Mouse (Mus musculus) limb, embryonic 14.5 days (tissue): ENCODE data around the gene Tpcn1. TPM values are rescaled to one million over a fixed set of nuclear protein-coding genes. Genes with fewer than 3 reads are reported as not detected.

Experiments used
- ATAC-seq: fragments of 200-750 bp; cut with Nextera tagmentation; 2 replicates; pipeline ENCODE4 v1.8.0; 2017; ENCODE audit warnings: low read depth, moderate number of reproducible peaks, moderate TSS enrichment; ENCODE audit not compliant: low FRiP score
- DNase-seq: peaks from one replicate; pipeline ENCODE4 v3.0.0-alpha.2; 2015; ENCODE audit warnings: low spot score
- H3K27ac ChIP-seq: fragments of 300-500 bp; sonication (generic); replicated peaks from 2 replicates; pipeline ENCODE4 v1.5.1; 2014; ENCODE audit warnings: low read depth, mild to moderate bottlenecking, low read length, moderate library complexity, mixed read lengths
- H3K27me3 ChIP-seq: fragments of 300-500 bp; sonication (generic); 2 replicates; pipeline ENCODE4 v1.6.1; 2014; ENCODE audit warnings: low read length, mixed read lengths; ENCODE audit not compliant: control insufficient read depth, insufficient read depth
- H3K36me3 ChIP-seq: fragments of 300-500 bp; sonication (generic); 2 replicates; pipeline ENCODE4 v1.6.1; 2014; ENCODE audit warnings: mild to moderate bottlenecking, low read length, moderate library complexity, mixed read lengths; ENCODE audit not compliant: control insufficient read depth, insufficient read depth
- H3K4me1 ChIP-seq: fragments of 300-500 bp; sonication (generic); 2 replicates; pipeline ENCODE4 v1.6.1; 2014; ENCODE audit warnings: antibody characterized with exemption, low read length, mixed read lengths; ENCODE audit not compliant: control insufficient read depth, insufficient read depth
- H3K4me2 ChIP-seq: fragments of 300-500 bp; sonication (generic); replicated peaks from 2 replicates; pipeline ENCODE4 v1.6.1; 2014; ENCODE audit warnings: low read depth, mild to moderate bottlenecking, low read length, moderate library complexity; ENCODE audit not compliant: severe bottlenecking
- H3K4me3 ChIP-seq: fragments of 300-500 bp; sonication (generic); replicated peaks from 2 replicates; pipeline ENCODE4 v1.5.1; 2014; ENCODE audit warnings: low read length
- H3K9ac ChIP-seq: fragments of 300-500 bp; sonication (generic); 2 replicates; pipeline ENCODE4 v1.6.1; 2014; ENCODE audit warnings: mild to moderate bottlenecking, low read depth, low read length, moderate library complexity; ENCODE audit not compliant: severe bottlenecking
- H3K9me3 ChIP-seq: fragments of 300-500 bp; sonication (generic); 2 replicates; pipeline ENCODE4 v1.6.1; 2016; ENCODE audit warnings: low read length; ENCODE audit not compliant: control insufficient read depth
- POLR2A ChIP-seq: fragments of 200-500 bp; IDR thresholded peaks from 2 replicates; pipeline ENCODE4 v1.8.0; 2012; ENCODE audit warnings: inconsistent platforms, mild to moderate bottlenecking, moderate library complexity, borderline replicate concordance; ENCODE audit not compliant: insufficient read depth, insufficient read length; ENCODE audit errors: extremely low read depth
- WGBS: fragments of 180-500 bp; shearing (Covaris S2); extraction: QIAGEN DNeasy Blood & Tissue Kit; methylation state at CpG from one replicate; pipeline ENCODE4 v1.1.7; 2014; 5-methylcytosine and 5-hydroxymethylcytosine counted together
- polyA plus RNA-seq, 2 experiments: library from polyadenylated mRNA; depleted of rRNA in 1 of 2; stranded (reverse) in 1 of 2; unstranded in 1 of 2; fragments of >200 nt; fragmentation: Nextera tagmentation in 1 of 2; extraction: Ambion mirVana in 1 of 2; gene quantifications; 2 replicates each; pipeline versions ENCODE4 v1.2.1 to v1.2.3; 2012 to 2014

Tpcn1 gene
- polyA plus RNA-seq, 2 experiments, result 25.2 to 47.1 TPM

DNA sequence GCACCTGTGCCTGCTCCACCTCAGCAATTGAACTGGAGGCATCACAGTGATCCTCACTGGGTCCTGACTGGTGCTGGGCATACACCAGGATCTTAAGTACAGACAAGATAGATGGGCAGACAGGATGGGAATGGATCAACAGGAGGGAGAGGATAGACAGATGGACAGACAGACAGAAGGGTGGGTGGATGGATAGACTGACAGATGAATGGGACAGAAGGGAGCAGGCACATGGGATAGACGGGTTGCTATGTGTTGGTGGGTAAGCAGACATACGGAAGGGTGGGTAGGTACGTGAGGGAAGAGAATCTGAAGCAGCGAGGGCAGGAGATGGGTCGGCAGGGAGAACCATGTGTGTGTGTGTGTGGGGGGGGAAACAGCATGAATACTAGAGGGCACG, 95.0 kb downstream of the Tpcn1 start:
- no peak overlapping the region for H3K27ac ChIP-seq
- no peaks in the 10 kb centered on the region for H3K9me3 ChIP-seq
- no peak overlapping the region for H3K4me2 ChIP-seq
- no peak overlapping the region for H3K9ac ChIP-seq
- ATAC-seq (no peak), DNase-seq (no peak)
- H3K36me3 ChIP-seq, result peaks cover 25% of the 10 kb centered on the region
- no peak for TF ChIP-seq POLR2A
- no peaks in the 10 kb centered on the region for H3K27me3 ChIP-seq
- H3K4me3 ChIP-seq, result no peak overlapping the region
- H3K4me1 ChIP-seq, result no peaks in the 10 kb centered on the region
- 94% methylated on average over 6 of the region's 6 CpGs for WGBS

DNA sequence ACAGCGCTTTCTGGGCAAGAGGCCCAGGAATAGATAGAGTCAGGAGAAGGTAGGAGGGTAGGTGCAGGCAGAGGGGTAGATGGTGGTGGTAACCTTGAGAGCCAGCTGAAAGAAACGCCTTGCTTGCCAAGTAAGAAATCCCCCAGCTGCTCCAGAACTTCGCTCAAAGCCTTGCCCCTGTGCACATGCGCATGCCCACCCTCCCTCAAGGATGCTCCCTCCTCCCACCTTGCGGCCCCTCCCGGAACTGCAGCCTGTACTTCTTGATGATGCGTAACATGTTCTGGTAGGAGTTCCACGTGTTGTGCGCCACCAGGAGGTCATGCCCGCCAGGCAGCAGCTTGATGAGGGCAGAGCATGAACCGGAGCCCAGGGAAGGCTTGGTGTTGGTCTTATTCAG, 96.0 kb downstream of the Tpcn1 start:
- Histone ChIP-seq H3K4me1 (no peaks in the 10 kb centered on the region), H3K27me3 (no peaks in the 10 kb centered on the region), H3K36me3 (peaks cover 35% of the 10 kb centered on the region), H3K4me3 (no peak overlapping the region), H3K27ac (no peak overlapping the region), H3K9me3 (no peaks in the 10 kb centered on the region), H3K9ac (no peak overlapping the region), H3K4me2 (no peak overlapping the region)
- 65% methylated on average over 11 of the region's 11 CpGs for WGBS
- ATAC-seq (no peak), DNase-seq (no peak)
- no peak for TF ChIP-seq POLR2A

GRCm38 (mm10) chr5:120490679-120491192, 97.7 kb downstream of the Tpcn1 start:
- no peak overlapping the region for H3K4me3 ChIP-seq
- H3K36me3 ChIP-seq, result peaks cover 51% of the 10 kb centered on the region
- no peak for TF ChIP-seq POLR2A
- ATAC-seq (no peak), DNase-seq (no peak)
- H3K27me3 ChIP-seq, result no peaks in the 10 kb centered on the region
- WGBS, result 79% methylated on average over 8 of the region's 8 CpGs
- no peaks in the 10 kb centered on the region for H3K4me1 ChIP-seq
- H3K27ac ChIP-seq, result no peak overlapping the region
- no peak overlapping the region for H3K4me2 ChIP-seq
- H3K9ac ChIP-seq, result no peak overlapping the region
- H3K9me3 ChIP-seq, result no peaks in the 10 kb centered on the region

DNA sequence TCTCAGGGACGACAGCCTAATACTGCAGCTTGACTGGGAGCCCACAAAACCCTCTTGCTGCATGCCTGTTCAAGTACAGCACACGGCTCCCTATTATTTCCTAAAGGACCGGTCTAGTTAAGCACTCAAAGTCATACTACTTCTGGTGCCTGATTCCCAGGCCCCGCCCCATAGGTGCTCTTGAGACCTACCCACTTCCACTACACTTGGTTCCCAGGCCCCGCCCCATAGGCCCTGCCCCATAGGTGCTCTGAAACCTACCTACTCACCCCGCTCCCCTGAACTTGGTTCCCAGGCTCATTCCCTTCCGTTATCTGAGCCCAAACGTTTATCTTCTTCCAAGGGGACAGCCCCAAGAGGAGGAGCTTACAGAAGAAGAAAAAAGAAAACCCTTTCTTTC, 100.6 kb downstream of the Tpcn1 start:
- no peaks in the 10 kb centered on the region for H3K4me1 ChIP-seq
- no peaks in the 10 kb centered on the region for H3K27me3 ChIP-seq
- no peak overlapping the region for H3K27ac ChIP-seq
- 83% methylated on average over 8 of the region's 8 CpGs for WGBS
- no peak overlapping the region for H3K9ac ChIP-seq
- H3K36me3 ChIP-seq, result peaks cover 63% of the 10 kb centered on the region
- H3K4me2 ChIP-seq, result no peak overlapping the region
- H3K9me3 ChIP-seq, result no peaks in the 10 kb centered on the region
- TF ChIP-seq POLR2A, result no peak
- no peak overlapping the region for H3K4me3 ChIP-seq
- no peak for ATAC-seq
- no peak for DNase-seq

Other genes with a start within 250 kb of the Tpcn1 start
- gene Lhx5, start 157.0 kb downstream of the Tpcn1 start, polyA plus RNA-seq (2012; rRNA removed), result 0.05 TPM in 1 of 2 replicates, not detected in the other
- gene Lhx5, start 157.0 kb downstream of the Tpcn1 start, polyA plus RNA-seq (2014; fragmentation: Nextera tagmentation; extraction: Ambion mirVana), result not detected in 2 replicates
- 1.2 and 1.3 TPM in 2 replicates for gene Sdsl, start 115.9 kb downstream of the Tpcn1 start, polyA plus RNA-seq (2012; rRNA removed)
- 0.61 and 1.2 TPM in 2 replicates for gene Sdsl, start 115.9 kb downstream of the Tpcn1 start, polyA plus RNA-seq (2014; fragmentation: Nextera tagmentation; extraction: Ambion mirVana)
- 0.10 and 0.36 TPM in 2 replicates for gene Sds, start 112.1 kb downstream of the Tpcn1 start, polyA plus RNA-seq (2012; rRNA removed)
- not detected in 2 replicates for gene Sds, start 112.1 kb downstream of the Tpcn1 start, polyA plus RNA-seq (2014; fragmentation: Nextera tagmentation; extraction: Ambion mirVana)
- gene Plbd2, start 85.0 kb downstream of the Tpcn1 start, polyA plus RNA-seq (2012; rRNA removed), result 33.9 and 44.6 TPM in 2 replicates
- 51.6 and 54.0 TPM in 2 replicates for gene Plbd2, start 85.0 kb downstream of the Tpcn1 start, polyA plus RNA-seq (2014; fragmentation: Nextera tagmentation; extraction: Ambion mirVana)
- gene Slc8b1, start 77.5 kb downstream of the Tpcn1 start, polyA plus RNA-seq (2012; rRNA removed), result 13.2 and 15.4 TPM in 2 replicates
- gene Slc8b1, start 77.5 kb downstream of the Tpcn1 start, polyA plus RNA-seq (2014; fragmentation: Nextera tagmentation; extraction: Ambion mirVana), result 3.7 and 5.6 TPM in 2 replicates
- 0.90 and 1.4 TPM in 2 replicates for gene Iqcd, start 343 bp upstream of the Tpcn1 start, polyA plus RNA-seq (2012; rRNA removed)
- gene Iqcd, start 343 bp upstream of the Tpcn1 start, polyA plus RNA-seq (2014; fragmentation: Nextera tagmentation; extraction: Ambion mirVana), result 0.12 and 0.43 TPM in 2 replicates
- 25.4 TPM in 2 replicates for gene Rita1, start 23.9 kb upstream of the Tpcn1 start, polyA plus RNA-seq (2012; rRNA removed)
- gene Rita1, start 23.9 kb upstream of the Tpcn1 start, polyA plus RNA-seq (2014; fragmentation: Nextera tagmentation; extraction: Ambion mirVana), result 10.2 and 11.6 TPM in 2 replicates
- gene Ddx54, start 24.1 kb upstream of the Tpcn1 start, polyA plus RNA-seq (2012; rRNA removed), result 36.1 and 42.1 TPM in 2 replicates
- gene Ddx54, start 24.1 kb upstream of the Tpcn1 start, polyA plus RNA-seq (2014; fragmentation: Nextera tagmentation; extraction: Ambion mirVana), result 34.1 and 35.1 TPM in 2 replicates
- gene Cfap73, start 45.6 kb upstream of the Tpcn1 start, polyA plus RNA-seq (2012; rRNA removed), result not detected in 2 replicates
- not detected in 2 replicates for gene Cfap73, start 45.6 kb upstream of the Tpcn1 start, polyA plus RNA-seq (2014; fragmentation: Nextera tagmentation; extraction: Ambion mirVana)
- 0.19 and 0.32 TPM in 2 replicates for gene Rasal1, start 60.1 kb upstream of the Tpcn1 start, polyA plus RNA-seq (2012; rRNA removed)
- 0.17 and 1.0 TPM in 2 replicates for gene Rasal1, start 60.1 kb upstream of the Tpcn1 start, polyA plus RNA-seq (2014; fragmentation: Nextera tagmentation; extraction: Ambion mirVana)
- 11.1 and 14.7 TPM in 2 replicates for gene Dtx1, start 123.3 kb upstream of the Tpcn1 start, polyA plus RNA-seq (2012; rRNA removed)
- 3.9 and 5.5 TPM in 2 replicates for gene Dtx1, start 123.3 kb upstream of the Tpcn1 start, polyA plus RNA-seq (2014; fragmentation: Nextera tagmentation; extraction: Ambion mirVana)
- 1.1 and 1.5 TPM in 2 replicates for gene Oas2, start 161.2 kb upstream of the Tpcn1 start, polyA plus RNA-seq (2012; rRNA removed)
- 0.23 and 0.75 TPM in 2 replicates for gene Oas2, start 161.2 kb upstream of the Tpcn1 start, polyA plus RNA-seq (2014; fragmentation: Nextera tagmentation; extraction: Ambion mirVana)
- gene Oas3, start 189.0 kb upstream of the Tpcn1 start, polyA plus RNA-seq (2012; rRNA removed), result 0.11 and 0.22 TPM in 2 replicates
- gene Oas3, start 189.0 kb upstream of the Tpcn1 start, polyA plus RNA-seq (2014; fragmentation: Nextera tagmentation; extraction: Ambion mirVana), result 0.22 TPM in 1 of 2 replicates, not detected in the other
- not detected in 2 replicates for gene Oas1e, start 206.9 kb upstream of the Tpcn1 start, polyA plus RNA-seq (2012; rRNA removed)
- not detected in 2 replicates for gene Oas1e, start 206.9 kb upstream of the Tpcn1 start, polyA plus RNA-seq (2014; fragmentation: Nextera tagmentation; extraction: Ambion mirVana)
- 0.58 and 0.85 TPM in 2 replicates for gene Oas1c, start 223.8 kb upstream of the Tpcn1 start, polyA plus RNA-seq (2012; rRNA removed)
- 0.10 and 0.19 TPM in 2 replicates for gene Oas1c, start 223.8 kb upstream of the Tpcn1 start, polyA plus RNA-seq (2014; fragmentation: Nextera tagmentation; extraction: Ambion mirVana)